Mouse (Mus musculus): ENCODE measurements around the gene Igf2r.

The Igf2r gene

GRCm38 (mm10) chr17:12751218-12751617, 18.2 kb downstream of the Igf2r start:
- no peak for DNase-seq (ENCODE audit: low spot score in 2 of 2)

GRCm38 (mm10) chr17:12750591-12751170, 18.8 kb downstream of the Igf2r start:
- DNase-seq (ENCODE audit: low spot score in 2 of 2), result no peak

- DNase-seq (ENCODE audit: low spot score in 2 of 2), result no peak
These were observed 19.8 kb downstream of the Igf2r start for GRCm38 (mm10) chr17:12749421-12750367.

- DNase-seq (ENCODE audit: low spot score in 2 of 2), result no peak
These were observed 23.7 kb downstream of the Igf2r start for GRCm38 (mm10) chr17:12745761-12746160.

- no peak for DNase-seq (ENCODE audit: low spot score in 2 of 2)
These were observed 25.4 kb downstream of the Igf2r start for GRCm38 (mm10) chr17:12744071-12744470.

- DNase-seq (ENCODE audit: low spot score in 2 of 2), result no peak
These were observed 27.1 kb downstream of the Igf2r start for GRCm38 (mm10) chr17:12742151-12742908.

GRCm38 (mm10) chr17:12741218-12741968, 28.1 kb downstream of the Igf2r start:
- peak in 1 of 2 experiments; percentile 63 for DNase-seq (ENCODE audit: low spot score in 2 of 2)

GRCm38 (mm10) chr17:12740317-12740716, 29.1 kb downstream of the Igf2r start:
- DNase-seq (ENCODE audit: low spot score in 2 of 2), result no peak

GRCm38 (mm10) chr17:12739516-12739915, 29.9 kb downstream of the Igf2r start:
- DNase-seq (ENCODE audit: low spot score in 2 of 2), result no peak

- no peak for DNase-seq (ENCODE audit: low spot score in 2 of 2)
These were observed 31.5 kb downstream of the Igf2r start for GRCm38 (mm10) chr17:12737934-12738333.

GRCm38 (mm10) chr17:12734205-12734857, 35.1 kb downstream of the Igf2r start:
- no peak for DNase-seq (ENCODE audit: low spot score in 2 of 2)

- DNase-seq (ENCODE audit: low spot score in 2 of 2), result no peak
These were observed 36.3 kb downstream of the Igf2r start for GRCm38 (mm10) chr17:12733128-12733527.

- no peak for DNase-seq (ENCODE audit: low spot score in 2 of 2)
These were observed 40.9 kb downstream of the Igf2r start for GRCm38 (mm10) chr17:12728536-12728935.

GRCm38 (mm10) chr17:12727748-12728147, 41.7 kb downstream of the Igf2r start:
- no peak for DNase-seq (ENCODE audit: low spot score in 2 of 2)

- no peak for DNase-seq (ENCODE audit: low spot score in 2 of 2)
These were observed 43.6 kb downstream of the Igf2r start for GRCm38 (mm10) chr17:12725871-12726270.

GRCm38 (mm10) chr17:12724767-12725744, 44.4 kb downstream of the Igf2r start:
- peak in 1 of 2 experiments; percentile 51 for DNase-seq (ENCODE audit: low spot score in 2 of 2)

- no peak for DNase-seq (ENCODE audit: low spot score in 2 of 2)
These were observed 45.3 kb downstream of the Igf2r start for GRCm38 (mm10) chr17:12723986-12724766.

- DNase-seq (ENCODE audit: low spot score in 2 of 2), result no peak
These were observed 46.8 kb downstream of the Igf2r start for GRCm38 (mm10) chr17:12722622-12723021.
